Mouse (Mus musculus): ENCODE results near the gene Pgap2. TPM values are rescaled to one million over a fixed set of nuclear protein-coding genes. Genes with fewer than 3 reads are reported as not detected.

Gene Pgap2
- total RNA-seq (2023), result 39.5 to 63.9 TPM (median 63.0 TPM) in 4 replicates

GRCm38 (mm10) chr7:102209756-102210721 is at the start of gene Pgap2, which contains the start of gene Nup98:
Pgap2 (plus strand) TSS chr7:102210208.
Nup98 (minus strand) TSS chr7:102210176.

GRCm38 (mm10) chr7:102255954-102256353 is 45.9 kb downstream of the Pgap2 start, which contains the start of gene Rhog:
Rhog (minus strand) TSS chr7:102256054.

GRCm38 (mm10) chr7:102267601-102268394 is 57.8 kb downstream of the Pgap2 start, which contains the start of gene Stim1:
Stim1 (plus strand) TSS chr7:102267806.

Other genes with a start within 250 kb of the Pgap2 start
- gene Il18bp, start 191.5 kb upstream of the Pgap2 start, total RNA-seq (2023), result 9.7 to 11.7 TPM (median 10.0 TPM) in 4 replicates
- gene Rnf121, start 144.7 kb upstream of the Pgap2 start, total RNA-seq (2023), result 32.5 to 44.3 TPM (median 36.8 TPM) in 4 replicates
- 39.4 to 46.9 TPM (median 44.4 TPM) in 4 replicates for gene Xndc1, start 144.7 kb upstream of the Pgap2 start, total RNA-seq (2023)
- gene Xntrpc, start 144.5 kb upstream of the Pgap2 start, total RNA-seq (2023), result 4.9 to 6.8 TPM (median 5.7 TPM) in 4 replicates
- 2.2 to 3.1 TPM (median 2.6 TPM) in 4 replicates for gene Trpc2, start 127.1 kb upstream of the Pgap2 start, total RNA-seq (2023)
- not detected in 4 replicates for gene Art1, start 108.5 kb upstream of the Pgap2 start, total RNA-seq (2023)
- gene Art5, start 100.7 kb upstream of the Pgap2 start, total RNA-seq (2023), result 4.7 to 6.9 TPM (median 5.2 TPM) in 4 replicates
- gene Chrna10, start 93.4 kb upstream of the Pgap2 start, total RNA-seq (2023), result 0.21 TPM in 1 of 4 replicates, not detected in the others
- 124 to 129 TPM (median 126 TPM) in 4 replicates for gene Nup98, start within 50 bp of the Pgap2 start, total RNA-seq (2023)
- 127 to 136 TPM (median 134 TPM) in 4 replicates for gene Rhog, start 45.8 kb downstream of the Pgap2 start, total RNA-seq (2023)
- gene Stim1, start 57.6 kb downstream of the Pgap2 start, total RNA-seq (2023), result 82.7 to 85.7 TPM (median 83.3 TPM) in 4 replicates
- 39.8 to 52.1 TPM (median 45.3 TPM) in 4 replicates for gene Rrm1, start 231.5 kb downstream of the Pgap2 start, total RNA-seq (2023)

Measured in B cell, adult 62 days (primary cell).